Mouse (Mus musculus) megakaryocyte, embryonic 14.5 days (primary cell): Measurements from ENCODE around the gene Ddah2.

Experiments
- FLI1 ChIP-seq: IDR thresholded peaks from 2 replicates; pipeline ENCODE4 v1.6.1; 2012; ENCODE audit warnings: low read length, inconsistent platforms, mixed read lengths
- GATA1 ChIP-seq: IDR thresholded peaks from 3 replicates; pipeline ENCODE4 v1.6.1; 2012; ENCODE audit warnings: mixed read lengths, low read length, inconsistent platforms, borderline replicate concordance

DNA sequence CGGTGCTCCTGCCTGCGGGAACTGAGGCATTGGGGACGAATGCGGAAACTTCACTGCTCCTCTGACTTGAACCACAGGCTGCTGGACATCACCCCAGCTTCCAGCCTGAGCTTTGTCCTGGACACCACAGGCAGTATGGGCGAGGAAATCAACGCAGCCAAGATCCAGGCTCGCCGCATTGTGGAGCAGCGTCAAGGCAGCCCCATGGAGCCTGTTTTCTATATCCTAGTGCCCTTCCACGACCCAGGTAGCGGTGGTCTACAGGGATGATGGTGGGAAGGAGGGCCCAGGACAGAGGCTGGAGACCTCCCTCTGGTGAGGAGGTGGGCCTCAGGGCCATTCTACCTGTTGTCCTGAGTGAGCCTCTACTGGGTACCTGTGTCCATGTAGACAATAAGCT is 38.9 kb upstream of the Ddah2 start:
- no peak for TF ChIP-seq GATA1
- TF ChIP-seq FLI1 = no peak
